Mouse (Mus musculus): ENCODE data around the gene Klk1b16. TPM values are rescaled to one million over a fixed set of nuclear protein-coding genes. Genes with fewer than 3 reads are reported as not detected.
"Not testable (repeated sequence)": the region's sequence is repeated elsewhere in the genome, so short reads cannot be mapped to it uniquely, and the experiment has no call there.

The Klk1b16 gene
- not detected in 2 replicates for polyA plus RNA-seq (2015; fragmentation: Nextera tagmentation; extraction: Ambion mirVana)

- H3K9ac ChIP-seq (replicated peaks; ENCODE audit: low read length): no peak within 1 kb of the TSS
- no peak for ATAC-seq (ENCODE audit: low FRiP score, low TSS enrichment)
- H3K36me3 ChIP-seq (ENCODE audit: insufficient read depth, low read length): no peaks in the 10 kb centered on the region
- 85% methylated on average over 3 of the region's 3 CpGs for WGBS
- no peak within 1 kb of the TSS for H3K4me3 ChIP-seq (ENCODE audit: low read length)
- no peak within 1 kb of the TSS for H3K27ac ChIP-seq (ENCODE audit: low read length)
- H3K4me1 ChIP-seq (ENCODE audit: insufficient read depth, low read length): no peaks in the 10 kb centered on the region
- H3K9me3 ChIP-seq (ENCODE audit: low read length): no peaks in the 10 kb centered on the region
- H3K27me3 ChIP-seq (ENCODE audit: insufficient read depth, low read length): no peaks in the 10 kb centered on the region
- no peak within 1 kb of the TSS for H3K4me2 ChIP-seq (replicated peaks; ENCODE audit: low read depth, low read length)
Observed at GRCm38 (mm10) chr7:44136467-44136866, at the start of gene Klk1b16. Klk1b16 (plus strand) TSS chr7:44136767.

GRCm38 (mm10) chr7:44096111-44096510 is 40.5 kb upstream of the Klk1b16 start:
- ATAC-seq (ENCODE audit: low FRiP score, low TSS enrichment): no peak
- Histone ChIP-seq H3K4me1 (ENCODE audit: insufficient read depth, low read length) (no peaks in the 10 kb centered on the region), H3K9me3 (ENCODE audit: low read length) (no peaks in the 10 kb centered on the region), H3K4me3 (ENCODE audit: low read length) (no peak overlapping the region), H3K27me3 (ENCODE audit: insufficient read depth, low read length) (no peaks in the 10 kb centered on the region), H3K4me2 (replicated peaks; ENCODE audit: low read depth, low read length) (no peak overlapping the region), H3K36me3 (ENCODE audit: insufficient read depth, low read length) (no peaks in the 10 kb centered on the region), H3K9ac (replicated peaks; ENCODE audit: low read length) (no peak overlapping the region), H3K27ac (ENCODE audit: low read length) (no peak overlapping the region)
- WGBS: 84% methylated on average over 1 of the region's 1 CpGs

DNA sequence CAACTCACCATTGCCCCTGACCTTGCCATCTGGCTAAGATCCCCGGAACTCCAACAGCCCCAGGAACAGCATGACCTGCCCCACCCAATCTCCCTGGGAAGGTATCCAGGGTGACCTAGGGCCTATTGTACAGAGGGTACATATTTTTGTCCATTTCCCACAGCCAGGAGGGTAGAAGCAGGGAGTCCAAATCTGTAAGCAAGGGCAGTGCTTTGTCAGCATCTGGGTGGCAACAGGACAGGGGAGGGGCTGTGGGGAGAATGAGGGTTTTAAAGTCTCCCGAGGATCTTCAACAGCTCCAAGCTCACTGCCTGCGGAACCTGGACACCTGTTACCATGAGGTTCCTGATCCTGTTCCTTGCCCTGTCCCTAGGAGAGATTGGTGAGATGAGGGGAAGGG is 34.5 kb upstream of the Klk1b16 start, which contains the start of gene Klk1b21:
TSS of gene Klk1b21 (plus strand) at position 301 of the 400 bp plus-strand sequence.
- not testable (repeated sequence) for H3K27me3 ChIP-seq (ENCODE audit: insufficient read depth, low read length); H3K36me3 ChIP-seq (ENCODE audit: insufficient read depth, low read length); H3K4me3 ChIP-seq (ENCODE audit: low read length); H3K9me3 ChIP-seq (ENCODE audit: low read length); H3K9ac ChIP-seq (replicated peaks; ENCODE audit: low read length); H3K27ac ChIP-seq (ENCODE audit: low read length); ATAC-seq (ENCODE audit: low FRiP score, low TSS enrichment); H3K4me1 ChIP-seq (ENCODE audit: insufficient read depth, low read length); H3K4me2 ChIP-seq (replicated peaks; ENCODE audit: low read depth, low read length)
- WGBS: 62% methylated on average over 3 of the region's 3 CpGs

DNA sequence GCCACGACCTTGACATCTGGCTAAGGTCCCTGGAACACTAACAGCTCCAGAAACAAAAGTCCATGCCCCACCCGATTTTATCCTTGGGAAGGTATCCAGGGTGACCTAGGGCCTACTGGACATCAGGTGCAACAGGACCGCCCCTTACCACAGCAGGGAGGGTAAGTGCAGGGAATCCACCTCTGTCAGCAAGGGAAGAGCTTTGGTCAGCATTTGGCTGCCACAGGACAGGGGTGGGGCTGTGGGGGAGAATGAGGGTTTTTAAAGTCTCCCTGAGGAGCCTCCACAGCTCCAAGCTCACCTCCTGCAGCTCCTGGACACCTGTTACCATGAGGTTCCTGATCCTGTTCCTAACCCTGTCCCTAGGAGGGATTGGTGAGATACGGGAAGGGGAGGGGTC is 24.2 kb upstream of the Klk1b16 start, which contains the start of gene Klk1b22:
TSS of gene Klk1b22 (plus strand) at position 301 of the 400 bp plus-strand sequence.
- ATAC-seq (ENCODE audit: low FRiP score, low TSS enrichment): no peak
- H3K9me3 ChIP-seq (ENCODE audit: low read length): no peaks in the 10 kb centered on the region

DNA sequence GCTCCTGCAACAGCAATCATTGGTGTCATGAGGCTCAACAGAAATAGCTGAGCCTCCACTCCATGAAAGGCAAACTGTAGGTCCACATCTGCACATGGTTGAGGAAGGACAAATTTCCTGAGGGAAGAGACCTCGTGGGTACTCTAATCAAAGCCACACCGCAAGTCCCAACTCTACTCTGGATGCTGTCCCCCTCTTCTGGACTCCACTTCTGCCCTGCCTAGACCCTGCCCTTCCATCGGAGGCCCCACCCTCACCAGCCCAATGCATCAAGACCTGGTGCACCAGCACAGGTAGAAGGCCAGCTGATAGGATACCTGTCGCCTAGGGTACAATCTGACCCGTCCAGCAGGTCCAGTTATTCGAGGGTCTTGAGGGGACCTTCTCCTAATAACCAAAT is 13.1 kb upstream of the Klk1b16 start:
- 91% methylated on average over 6 of the region's 6 CpGs for WGBS
- H3K36me3 ChIP-seq (ENCODE audit: insufficient read depth, low read length): no peaks in the 10 kb centered on the region
- H3K27ac ChIP-seq (ENCODE audit: low read length): no peak overlapping the region

More for the DNA sequence above, 24.2 kb upstream of the Klk1b16 start, which contains the start of gene Klk1b22:
- Histone ChIP-seq H3K9ac (replicated peaks; ENCODE audit: low read length) (no peak within 1 kb of the TSS), H3K36me3 (ENCODE audit: insufficient read depth, low read length) (no peaks in the 10 kb centered on the region), H3K4me1 (ENCODE audit: insufficient read depth, low read length) (no peaks in the 10 kb centered on the region), H3K27ac (ENCODE audit: low read length) (no peak within 1 kb of the TSS), H3K4me3 (ENCODE audit: low read length) (no peak within 1 kb of the TSS), H3K4me2 (replicated peaks; ENCODE audit: low read depth, low read length) (no peak within 1 kb of the TSS), H3K27me3 (ENCODE audit: insufficient read depth, low read length) (no peaks in the 10 kb centered on the region)
- 65% methylated on average over 4 of the region's 4 CpGs for WGBS

GRCm38 (mm10) chr7:44179299-44180045 is 42.9 kb downstream of the Klk1b16 start:
- Histone ChIP-seq H3K4me3 (ENCODE audit: low read length) (no peak overlapping the region), H3K9ac (replicated peaks; ENCODE audit: low read length) (no peak overlapping the region), H3K27me3 (ENCODE audit: insufficient read depth, low read length) (no peaks in the 10 kb centered on the region), H3K27ac (ENCODE audit: low read length) (0 out of 2 replicates have a peak overlapping the region, but pooled peaks have one; percentile 43), H3K4me1 (ENCODE audit: insufficient read depth, low read length) (no peaks in the 10 kb centered on the region), H3K9me3 (ENCODE audit: low read length) (no peaks in the 10 kb centered on the region), H3K4me2 (replicated peaks; ENCODE audit: low read depth, low read length) (0 out of 2 replicates have a peak overlapping the region, but pooled peaks have one; percentile 12), H3K36me3 (ENCODE audit: insufficient read depth, low read length) (no peaks in the 10 kb centered on the region)
- ATAC-seq (ENCODE audit: low FRiP score, low TSS enrichment): peak; percentile 63; the same call in 1 of the 2 replicates
- WGBS: 49% methylated on average over 9 of the region's 9 CpGs

More for the DNA sequence above, 13.1 kb upstream of the Klk1b16 start:
- Histone ChIP-seq H3K9me3 (ENCODE audit: low read length) (no peaks in the 10 kb centered on the region), H3K4me1 (ENCODE audit: insufficient read depth, low read length) (no peaks in the 10 kb centered on the region), H3K4me3 (ENCODE audit: low read length) (no peak overlapping the region), H3K4me2 (replicated peaks; ENCODE audit: low read depth, low read length) (no peak overlapping the region), H3K9ac (replicated peaks; ENCODE audit: low read length) (no peak overlapping the region), H3K27me3 (ENCODE audit: insufficient read depth, low read length) (no peaks in the 10 kb centered on the region)
- ATAC-seq (ENCODE audit: low FRiP score, low TSS enrichment): no peak

DNA sequence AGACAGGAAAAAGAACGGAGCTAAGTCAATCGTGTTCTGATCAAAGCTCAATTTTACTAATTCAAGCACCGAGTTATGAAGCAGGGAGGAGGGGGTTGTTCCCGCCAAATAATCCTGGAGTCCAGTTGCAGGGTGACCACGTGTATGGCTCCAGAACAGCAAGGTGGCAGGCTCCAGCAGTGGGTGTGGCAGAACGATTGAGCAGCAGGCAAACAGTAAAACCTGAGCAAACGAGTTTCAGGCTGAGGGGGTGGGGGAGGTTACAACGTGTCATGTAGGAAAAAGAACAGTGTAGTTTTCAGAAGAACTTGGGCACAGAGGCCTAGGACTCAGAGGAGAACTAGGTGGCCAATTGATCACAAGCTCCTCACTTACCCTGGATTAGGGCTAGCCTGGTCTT is 49.9 kb downstream of the Klk1b16 start:
- not testable (repeated sequence) for H3K9ac ChIP-seq (replicated peaks; ENCODE audit: low read length); H3K27me3 ChIP-seq (ENCODE audit: insufficient read depth, low read length); H3K4me2 ChIP-seq (replicated peaks; ENCODE audit: low read depth, low read length); H3K9me3 ChIP-seq (ENCODE audit: low read length); ATAC-seq (ENCODE audit: low FRiP score, low TSS enrichment); H3K36me3 ChIP-seq (ENCODE audit: insufficient read depth, low read length); H3K4me1 ChIP-seq (ENCODE audit: insufficient read depth, low read length); H3K4me3 ChIP-seq (ENCODE audit: low read length); H3K27ac ChIP-seq (ENCODE audit: low read length)
- 45% methylated on average over 8 of the region's 8 CpGs for WGBS

GRCm38 (mm10) chr7:44187936-44188335 is 51.4 kb downstream of the Klk1b16 start, which contains the start of gene Klk1b24:
Klk1b24 (plus strand) TSS chr7:44188236.
- ATAC-seq (ENCODE audit: low FRiP score, low TSS enrichment); H3K4me3 ChIP-seq (ENCODE audit: low read length): not testable (repeated sequence)

More at GRCm38 (mm10) chr7:44187936-44188335, 51.4 kb downstream of the Klk1b16 start, which contains the start of gene Klk1b24:
- not testable (repeated sequence) for H3K36me3 ChIP-seq (ENCODE audit: insufficient read depth, low read length); H3K4me2 ChIP-seq (replicated peaks; ENCODE audit: low read depth, low read length); H3K9me3 ChIP-seq (ENCODE audit: low read length); H3K27ac ChIP-seq (ENCODE audit: low read length); H3K27me3 ChIP-seq (ENCODE audit: insufficient read depth, low read length); H3K4me1 ChIP-seq (ENCODE audit: insufficient read depth, low read length); H3K9ac ChIP-seq (replicated peaks; ENCODE audit: low read length)
